Mouse (Mus musculus) forebrain, embryonic 10.5 days (tissue): ENCODE data around the gene Alg13. TPM values are rescaled to one million over a fixed set of nuclear protein-coding genes. Genes with fewer than 3 reads are reported as not detected.

Experiments
- DNase-seq: peaks from one replicate; pipeline ENCODE4 v3.0.0-alpha.2; 2017; ENCODE audit warnings: low spot score; ENCODE audit errors: extremely low spot score
- H3K27ac ChIP-seq: fragments of 300-500 bp; sonication (generic); 2 replicates; pipeline ENCODE4 v1.5.1; 2016; ENCODE audit warnings: mild to moderate bottlenecking
- H3K27me3 ChIP-seq: fragments of 300-500 bp; sonication (generic); 2 replicates; pipeline ENCODE4 v1.6.1; 2016; ENCODE audit warnings: mild to moderate bottlenecking; ENCODE audit not compliant: poor library complexity, severe bottlenecking
- H3K36me3 ChIP-seq: fragments of 300-500 bp; sonication (generic); replicated peaks from 2 replicates; pipeline ENCODE4 v1.6.1; 2016; ENCODE audit warnings: mild to moderate bottlenecking, moderate library complexity
- H3K4me1 ChIP-seq: fragments of 300-500 bp; sonication (generic); 2 replicates; pipeline ENCODE4 v1.6.1; 2016
- H3K4me3 ChIP-seq: fragments of 300-500 bp; sonication (generic); 2 replicates; pipeline ENCODE4 v1.5.1; 2016; ENCODE audit warnings: mild to moderate bottlenecking, moderate library complexity
- H3K9me3 ChIP-seq: fragments of 300-500 bp; sonication (generic); 2 replicates; pipeline ENCODE4 v1.6.1; 2016; ENCODE audit warnings: mild to moderate bottlenecking, moderate library complexity
- WGBS: fragments of 180-500 bp; shearing (Covaris S2); methylation state at CpG from one replicate; pipeline ENCODE4 v1.1.7; 2016; 5-methylcytosine and 5-hydroxymethylcytosine counted together
- microRNA-seq: library from miRNA; unstranded; fragments of <30 nt; microRNA quantifications from one replicate; pipeline ENCODE4, GENCODE M21; 2017
- polyA plus RNA-seq: library from polyadenylated mRNA; unstranded; fragments of >200 nt; fragmentation: Nextera tagmentation; extraction: Ambion mirVana; gene quantifications from 2 replicates; pipeline ENCODE4 v1.2.1, GENCODE M21; 2016

Gene Alg13
- polyA plus RNA-seq, 1 experiment from 2014 or later, result 27.3 TPM

GRCm38 (mm10) chrX:144338355-144338754 lies 20.8 kb downstream of the Alg13 start:
- H3K36me3 ChIP-seq, result no peaks in the 10 kb centered on the region; the same call in 1 of the 2 replicates
- no peak overlapping the region for H3K27ac ChIP-seq
- DNase-seq, result no peak
- H3K4me3 ChIP-seq, result no peak overlapping the region
- H3K27me3 ChIP-seq, result no peaks in the 10 kb centered on the region; the same call in 1 of the 2 replicates
- H3K4me1 ChIP-seq, result no peaks in the 10 kb centered on the region
- H3K9me3 ChIP-seq, result no peaks in the 10 kb centered on the region

GRCm38 (mm10) chrX:144374196-144374595 lies 56.6 kb downstream of the Alg13 start:
- no peak for DNase-seq
- Histone ChIP-seq H3K9me3 (no peaks in the 10 kb centered on the region), H3K36me3 (peaks cover 23% of the 10 kb centered on the region), H3K4me3 (no peak overlapping the region), H3K27ac (no peak overlapping the region), H3K4me1 (no peaks in the 10 kb centered on the region), H3K27me3 (no peaks in the 10 kb centered on the region; the same call in 1 of the 2 replicates)
- WGBS, result 83% methylated on average over 2 of the region's 2 CpGs

- H3K36me3 ChIP-seq, result no peaks in the 10 kb centered on the region
- no peaks in the 10 kb centered on the region for H3K4me1 ChIP-seq
- no peak overlapping the region for H3K4me3 ChIP-seq
- 39% methylated on average over 7 of the region's 7 CpGs for WGBS
- peak; percentile 30 for DNase-seq
- no peak overlapping the region for H3K27ac ChIP-seq
- H3K27me3 ChIP-seq, result peaks cover 16% of the 10 kb centered on the region; the same call in 1 of the 2 replicates
- H3K9me3 ChIP-seq, result no peaks in the 10 kb centered on the region
Measured at GRCm38 (mm10) chrX:144403526-144403925, 85.9 kb downstream of the Alg13 start.

GRCm38 (mm10) chrX:144408036-144408435 lies 90.4 kb downstream of the Alg13 start:
- Histone ChIP-seq H3K27me3 (peaks cover 12% of the 10 kb centered on the region; the same call in 1 of the 2 replicates), H3K9me3 (no peaks in the 10 kb centered on the region), H3K4me1 (no peaks in the 10 kb centered on the region), H3K36me3 (no peaks in the 10 kb centered on the region), H3K27ac (no peak overlapping the region), H3K4me3 (no peak overlapping the region)
- 86% methylated on average over 5 of the region's 5 CpGs for WGBS
- no peak for DNase-seq

- H3K27me3 ChIP-seq, result peaks cover 23% of the 10 kb centered on the region
- H3K36me3 ChIP-seq, result no peaks in the 10 kb centered on the region
- H3K9me3 ChIP-seq, result no peaks in the 10 kb centered on the region
- DNase-seq, result no peak
- H3K27ac ChIP-seq, result no peak overlapping the region
- H3K4me1 ChIP-seq, result no peaks in the 10 kb centered on the region
- 74% methylated on average over 1 of the region's 1 CpGs for WGBS
- no peak overlapping the region for H3K4me3 ChIP-seq
Measured at GRCm38 (mm10) chrX:144420259-144420658, 102.7 kb downstream of the Alg13 start.

- WGBS, result 85% methylated on average over 1 of the region's 1 CpGs
- no peaks in the 10 kb centered on the region for H3K36me3 ChIP-seq
- H3K27ac ChIP-seq, result no peak overlapping the region
- no peaks in the 10 kb centered on the region for H3K4me1 ChIP-seq
- DNase-seq, result no peak
- no peak overlapping the region for H3K4me3 ChIP-seq
- no peaks in the 10 kb centered on the region for H3K9me3 ChIP-seq
- H3K27me3 ChIP-seq, result peaks cover 23% of the 10 kb centered on the region
Measured at GRCm38 (mm10) chrX:144421091-144421490, 103.5 kb downstream of the Alg13 start.

- peaks cover 23% of the 10 kb centered on the region for H3K27me3 ChIP-seq
- H3K4me3 ChIP-seq, result no peak overlapping the region
- no peak overlapping the region for H3K27ac ChIP-seq
- H3K36me3 ChIP-seq, result no peaks in the 10 kb centered on the region
- no peaks in the 10 kb centered on the region for H3K4me1 ChIP-seq
- H3K9me3 ChIP-seq, result no peaks in the 10 kb centered on the region
- WGBS, result 90% methylated on average over 3 of the region's 3 CpGs
- DNase-seq, result no peak
Measured at GRCm38 (mm10) chrX:144423848-144424247, 106.2 kb downstream of the Alg13 start.

Small RNAs within 50 kb of the gene (microRNA-seq; reads per million reads assigned to microRNA genes)
- not detected for gene Mir680-2

Other genes with a start within 250 kb of the Alg13 start
- 0.02 TPM in 2 replicates for gene A730046J19Rik, start 164.1 kb upstream of the Alg13 start, polyA plus RNA-seq
- gene Trpc5os, start 138.8 kb downstream of the Alg13 start, polyA plus RNA-seq, result not detected in 2 replicates